Mouse (Mus musculus): ENCODE results near the gene Ciart. TPM values are rescaled to one million over a fixed set of nuclear protein-coding genes. Genes with fewer than 3 reads are reported as not detected.

Gene Ciart
- polyA plus RNA-seq, 1 experiment from 2014 or later = 3.9 TPM

GRCm38 (mm10) chr3:95914706-95915105 lies 32.7 kb upstream of the Ciart start:
- WGBS = 95% methylated on average over 4 of the region's 4 CpGs

DNA sequence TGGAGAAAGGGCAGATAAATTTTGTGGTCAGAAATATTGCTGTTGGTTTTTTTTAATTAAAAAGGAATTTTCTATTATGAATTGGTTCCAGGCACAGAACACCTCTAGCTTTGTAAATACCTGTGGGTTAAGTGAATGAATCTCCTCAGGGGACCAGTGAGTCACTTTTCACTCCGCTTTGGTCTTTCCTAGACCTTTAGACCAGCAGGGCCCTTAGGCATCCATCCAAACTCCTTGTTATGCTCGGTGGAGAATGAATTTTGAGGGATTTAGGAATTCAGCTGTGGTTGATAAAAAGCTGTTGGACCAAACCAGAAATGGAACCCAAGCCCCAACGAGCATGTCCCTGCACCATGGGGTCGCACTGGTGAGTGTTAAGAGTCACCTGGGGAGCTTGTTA lies 25.6 kb upstream of the Ciart start:
- H3K9me3 ChIP-seq = no peaks in the 10 kb centered on the region
- no peak overlapping the region for H3K27ac ChIP-seq (replicated peaks)
- no peak overlapping the region for H3K4me3 ChIP-seq
- H3K36me3 ChIP-seq = no peaks in the 10 kb centered on the region
- peaks cover 36% of the 10 kb centered on the region for H3K4me1 ChIP-seq (replicated peaks)
- H3K9ac ChIP-seq = no peak overlapping the region
- no peak for ATAC-seq (ENCODE audit: low read depth)
- WGBS = 53% methylated on average over 4 of the region's 4 CpGs
- H3K27me3 ChIP-seq = peaks cover 27% of the 10 kb centered on the region
- no peak overlapping the region for H3K4me2 ChIP-seq

More at GRCm38 (mm10) chr3:95914706-95915105, 32.7 kb upstream of the Ciart start:
- no peak for ATAC-seq (ENCODE audit: low read depth)
- Histone ChIP-seq H3K27me3 (no peaks in the 10 kb centered on the region), H3K36me3 (no peaks in the 10 kb centered on the region), H3K9ac (no peak overlapping the region), H3K4me2 (no peak overlapping the region), H3K4me1 (replicated peaks) (no peaks in the 10 kb centered on the region), H3K4me3 (no peak overlapping the region), H3K9me3 (no peaks in the 10 kb centered on the region), H3K27ac (replicated peaks) (no peak overlapping the region)

- Histone ChIP-seq H3K9me3 (no peaks in the 10 kb centered on the region), H3K27ac (replicated peaks) (no peak overlapping the region), H3K9ac (no peak overlapping the region), H3K36me3 (no peaks in the 10 kb centered on the region), H3K4me1 (replicated peaks) (peaks cover 36% of the 10 kb centered on the region), H3K4me2 (peak overlapping the region; percentile 76), H3K27me3 (peaks cover 27% of the 10 kb centered on the region), H3K4me3 (peak overlapping the region; percentile 10; the same call in 1 of the 2 replicates)
- ATAC-seq (ENCODE audit: low read depth) = no peak
- WGBS = under 1% methylated on average over 12 of the region's 12 CpGs
Observed at GRCm38 (mm10) chr3:95906860-95907259, 24.8 kb upstream of the Ciart start.

DNA sequence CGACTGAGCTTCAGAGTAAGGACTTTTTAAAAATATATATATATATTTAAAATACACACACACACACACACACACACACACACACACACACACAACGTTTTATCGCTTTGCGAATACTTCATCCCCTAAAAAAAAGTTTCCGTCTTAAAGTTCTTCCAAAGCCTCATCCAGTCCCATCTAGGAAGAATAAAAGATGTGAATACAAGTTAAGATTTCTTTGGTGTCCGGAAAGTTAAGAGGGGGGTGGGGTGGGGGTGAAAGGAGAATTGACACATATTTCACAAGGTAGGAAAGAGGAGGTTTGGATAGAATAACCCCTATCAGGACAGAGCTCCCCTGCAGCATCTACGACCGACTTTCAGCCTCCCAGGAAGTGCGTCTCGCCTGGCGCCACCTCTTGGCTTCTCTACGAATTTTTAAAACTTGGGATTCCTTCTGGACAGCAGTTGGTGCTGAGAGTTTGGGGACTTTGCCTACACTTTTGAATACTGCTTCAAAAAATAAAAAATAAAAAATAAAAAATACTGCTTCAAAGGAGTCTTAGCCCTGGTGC lies 24.0 kb upstream of the Ciart start:
- no peak overlapping the region for H3K27ac ChIP-seq (replicated peaks)
- H3K4me2 ChIP-seq = peak overlapping the region; percentile 76
- H3K9me3 ChIP-seq = no peaks in the 10 kb centered on the region
- 0% methylated on average over 12 of the region's 12 CpGs for WGBS
- peak overlapping the region; percentile 38; the same call in 1 of the 2 replicates for H3K4me3 ChIP-seq
- no peaks in the 10 kb centered on the region for H3K36me3 ChIP-seq
- peak overlapping the region; percentile 60; the same call in 1 of the 2 replicates for H3K9ac ChIP-seq
- H3K4me1 ChIP-seq (replicated peaks) = peaks cover 36% of the 10 kb centered on the region
- peaks cover 27% of the 10 kb centered on the region for H3K27me3 ChIP-seq
- no peak for ATAC-seq (ENCODE audit: low read depth)

GRCm38 (mm10) chr3:95905146-95905939 lies 23.3 kb upstream of the Ciart start:
- Histone ChIP-seq H3K9ac (peak overlapping the region; percentile 60), H3K27ac (replicated peaks) (no peak overlapping the region), H3K4me2 (peak overlapping the region; percentile 76), H3K36me3 (no peaks in the 10 kb centered on the region), H3K27me3 (peaks cover 27% of the 10 kb centered on the region), H3K4me1 (replicated peaks) (peaks cover 36% of the 10 kb centered on the region), H3K9me3 (no peaks in the 10 kb centered on the region), H3K4me3 (peak overlapping the region; percentile 38)
- under 1% methylated on average over 18 of the region's 18 CpGs for WGBS
- peak; percentile 46; the same call in 1 of the 2 replicates for ATAC-seq (ENCODE audit: low read depth)

DNA sequence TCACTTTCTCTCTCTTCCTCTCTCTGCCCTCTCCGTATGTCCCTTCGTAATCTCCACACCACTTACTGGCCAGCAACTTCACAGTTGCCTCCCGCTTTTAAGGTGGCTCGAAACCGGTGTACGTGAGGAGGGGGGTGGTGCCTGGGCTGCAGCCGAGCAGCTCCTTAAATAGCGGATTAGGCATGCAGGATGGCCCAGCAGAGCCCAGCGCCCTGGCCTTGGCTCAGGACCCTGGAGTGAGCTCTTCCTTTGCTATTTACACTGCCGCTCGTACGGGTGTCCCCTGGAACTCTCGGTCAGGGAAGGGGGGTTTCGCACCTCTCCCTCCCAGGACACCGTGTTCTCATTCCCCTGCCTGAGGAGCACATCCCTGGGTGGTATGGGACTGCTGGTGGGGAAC lies 22.5 kb upstream of the Ciart start, which contains the start of gene Car14:
Gene Car14, minus strand, starts transcription at position 124 of the 400 bp plus-strand sequence.
- H3K9ac ChIP-seq = peak within 1 kb of the TSS; percentile 60
- no peak within 1 kb of the TSS for H3K27ac ChIP-seq (replicated peaks)
- no peaks in the 10 kb centered on the region for H3K9me3 ChIP-seq
- H3K4me3 ChIP-seq = peak within 1 kb of the TSS; percentile 38
- H3K4me1 ChIP-seq (replicated peaks) = peaks cover 36% of the 10 kb centered on the region
- ATAC-seq (ENCODE audit: low read depth) = 0 out of 2 replicates have a peak, but pooled peaks have one; percentile 15
- WGBS = 1% methylated on average over 15 of the region's 15 CpGs
- no peaks in the 10 kb centered on the region for H3K36me3 ChIP-seq
- peaks cover 27% of the 10 kb centered on the region for H3K27me3 ChIP-seq
- H3K4me2 ChIP-seq = peak within 1 kb of the TSS; percentile 76

DNA sequence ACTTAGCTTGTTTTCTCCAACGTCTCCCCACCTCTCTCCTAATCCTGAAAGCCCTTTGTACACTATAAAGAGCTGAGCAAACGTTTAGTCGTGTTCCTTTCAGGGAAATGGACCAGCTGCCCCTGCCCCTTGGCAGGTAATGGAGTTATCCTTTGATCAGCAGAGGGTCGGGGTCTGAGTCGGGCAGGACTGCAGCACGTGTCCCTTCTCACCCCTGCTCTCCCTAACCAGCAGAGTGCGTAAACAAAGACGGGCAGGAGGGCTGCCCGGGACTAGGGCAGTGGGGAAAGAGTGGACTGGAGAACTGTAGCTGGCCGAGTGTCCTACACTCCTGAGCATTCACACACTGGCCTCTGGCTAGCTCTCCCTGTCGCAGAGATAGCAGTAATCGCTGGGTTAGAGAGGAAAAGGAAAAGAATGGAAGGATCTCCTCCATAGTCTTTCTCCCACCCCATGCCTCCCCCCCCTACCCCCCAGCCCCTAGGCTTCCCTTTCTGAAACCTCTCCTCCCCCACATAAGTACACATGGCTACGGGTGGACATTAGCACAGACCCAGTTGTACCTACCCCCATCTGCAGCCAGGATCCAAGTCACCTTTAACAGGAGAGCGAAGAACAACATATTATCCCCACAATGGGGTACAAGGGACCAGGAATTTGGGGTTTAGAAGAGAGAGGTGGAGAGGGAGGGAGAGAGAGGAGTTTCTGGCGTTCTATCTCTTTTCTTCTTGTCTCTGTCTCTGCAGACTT lies 21.9 kb upstream of the Ciart start:
- Histone ChIP-seq H3K27ac (replicated peaks) (no peak overlapping the region), H3K4me2 (peak overlapping the region; percentile 76), H3K27me3 (peaks cover 27% of the 10 kb centered on the region), H3K9me3 (no peaks in the 10 kb centered on the region), H3K4me1 (replicated peaks) (peaks cover 36% of the 10 kb centered on the region), H3K4me3 (peak overlapping the region; percentile 38), H3K36me3 (no peaks in the 10 kb centered on the region), H3K9ac (0 out of 2 replicates have a peak overlapping the region, but pooled peaks have one; percentile 34)
- WGBS = 1% methylated on average over 15 of the region's 15 CpGs
- ATAC-seq (ENCODE audit: low read depth) = no peak

GRCm38 (mm10) chr3:95902643-95903042 lies 20.6 kb upstream of the Ciart start:
- H3K27ac ChIP-seq (replicated peaks) = no peak overlapping the region
- H3K36me3 ChIP-seq = peaks cover 4% of the 10 kb centered on the region; the same call in 1 of the 2 replicates
- no peak for ATAC-seq (ENCODE audit: low read depth)
- 41% methylated on average over 6 of the region's 6 CpGs for WGBS
- peaks cover 36% of the 10 kb centered on the region for H3K4me1 ChIP-seq (replicated peaks)
- no peaks in the 10 kb centered on the region for H3K9me3 ChIP-seq
- peaks cover 24% of the 10 kb centered on the region for H3K27me3 ChIP-seq
- no peak overlapping the region for H3K4me2 ChIP-seq
- H3K9ac ChIP-seq = peak overlapping the region; percentile 8; the same call in 1 of the 2 replicates
- no peak overlapping the region for H3K4me3 ChIP-seq

DNA sequence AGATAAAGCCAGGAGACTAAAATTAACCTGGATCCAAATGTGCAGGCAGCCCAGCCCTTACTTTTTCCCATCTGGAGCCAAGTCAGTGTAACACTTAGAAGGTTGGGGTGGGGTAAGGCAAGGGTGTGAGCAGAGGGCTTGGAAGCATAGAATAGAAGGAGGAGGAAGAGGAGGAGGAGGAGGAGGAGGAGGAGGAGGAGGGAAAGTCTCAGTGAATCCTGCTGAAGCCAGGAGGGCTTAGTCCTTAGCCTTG lies 20.2 kb upstream of the Ciart start:
- peaks cover 21% of the 10 kb centered on the region for H3K27me3 ChIP-seq
- H3K27ac ChIP-seq (replicated peaks) = no peak overlapping the region
- no peaks in the 10 kb centered on the region for H3K9me3 ChIP-seq
- ATAC-seq (ENCODE audit: low read depth) = no peak
- no peak overlapping the region for H3K4me3 ChIP-seq
- H3K36me3 ChIP-seq = peaks cover 7% of the 10 kb centered on the region; the same call in 1 of the 2 replicates
- H3K4me2 ChIP-seq = no peak overlapping the region
- H3K4me1 ChIP-seq (replicated peaks) = peaks cover 36% of the 10 kb centered on the region
- H3K9ac ChIP-seq = peak overlapping the region; percentile 8; the same call in 1 of the 2 replicates

- H3K4me3 ChIP-seq = no peak overlapping the region
- H3K4me1 ChIP-seq (replicated peaks) = peaks cover 32% of the 10 kb centered on the region
- WGBS = 69% methylated on average over 9 of the region's 9 CpGs
- no peak for ATAC-seq (ENCODE audit: low read depth)
- no peak overlapping the region for H3K4me2 ChIP-seq
- H3K9ac ChIP-seq = peak overlapping the region; percentile 6; the same call in 1 of the 2 replicates
- H3K27me3 ChIP-seq = peaks cover 18% of the 10 kb centered on the region
- no peaks in the 10 kb centered on the region for H3K9me3 ChIP-seq
- no peak overlapping the region for H3K27ac ChIP-seq (replicated peaks)
- peaks cover 7% of the 10 kb centered on the region; the same call in 1 of the 2 replicates for H3K36me3 ChIP-seq
Observed at GRCm38 (mm10) chr3:95901616-95902372, 19.7 kb upstream of the Ciart start.

- ATAC-seq (ENCODE audit: low read depth) = no peak
- peaks cover 24% of the 10 kb centered on the region for H3K4me1 ChIP-seq (replicated peaks)
- H3K27ac ChIP-seq (replicated peaks) = no peak overlapping the region
- WGBS = 82% methylated on average over 13 of the region's 13 CpGs
- H3K4me3 ChIP-seq = no peak overlapping the region
- peaks cover 18% of the 10 kb centered on the region for H3K27me3 ChIP-seq
- H3K36me3 ChIP-seq = peaks cover 7% of the 10 kb centered on the region; the same call in 1 of the 2 replicates
- no peak overlapping the region for H3K4me2 ChIP-seq
- no peak overlapping the region for H3K9ac ChIP-seq
- no peaks in the 10 kb centered on the region for H3K9me3 ChIP-seq
Observed at GRCm38 (mm10) chr3:95899800-95900524, 17.9 kb upstream of the Ciart start.

Data from neural tube, embryonic 13.5 days (tissue).